Mouse (Mus musculus) CD8-positive naive resting alpha-beta T cell, adult 2 months (primary cell): ENCODE measurements around the gene Dusp12.

Experiments used
- DNase-seq, 2 experiments: peaks; one replicate each; pipeline ENCODE4 v3.0.0; 2022; ENCODE audit warnings: low read depth in 2 of 2, low spot score in 2 of 2

Dusp12 gene

GRCm38 (mm10) chr1:170884978-170885561 is at the start of gene Dusp12, which contains the start of gene Gm26620:
Gene Dusp12 (minus strand): TSS chr1:170885540.
Gene Gm26620 (plus strand): TSS chr1:170885065.
- peak; percentile 80 for DNase-seq

GRCm38 (mm10) chr1:170934383-170934782 is 49.0 kb upstream of the Dusp12 start:
- DNase-seq = no peak

- no peak for DNase-seq
Observed at GRCm38 (mm10) chr1:170933940-170934339, 48.6 kb upstream of the Dusp12 start.

- no peak for DNase-seq
Observed at GRCm38 (mm10) chr1:170933386-170933920, 48.1 kb upstream of the Dusp12 start.

GRCm38 (mm10) chr1:170932043-170932442 is 46.7 kb upstream of the Dusp12 start:
- no peak for DNase-seq

- DNase-seq = no peak
Observed at GRCm38 (mm10) chr1:170929245-170929644, 43.9 kb upstream of the Dusp12 start.

GRCm38 (mm10) chr1:170928467-170928866 is 43.1 kb upstream of the Dusp12 start:
- DNase-seq = no peak

- no peak for DNase-seq
Observed at GRCm38 (mm10) chr1:170927378-170927777, 42.0 kb upstream of the Dusp12 start, which contains the start of gene Fcrla. Gene Fcrla (minus strand): TSS chr1:170927583.

GRCm38 (mm10) chr1:170926941-170927340 is 41.6 kb upstream of the Dusp12 start:
- no peak for DNase-seq

- DNase-seq = no peak
Observed at GRCm38 (mm10) chr1:170924485-170924884, 39.1 kb upstream of the Dusp12 start.

GRCm38 (mm10) chr1:170919308-170919707 is 34.0 kb upstream of the Dusp12 start:
- DNase-seq = no peak

- DNase-seq = no peak
Observed at GRCm38 (mm10) chr1:170915657-170916056, 30.3 kb upstream of the Dusp12 start.

- no peak for DNase-seq
Observed at GRCm38 (mm10) chr1:170912891-170913615, 27.7 kb upstream of the Dusp12 start, which contains the start of gene Fcrlb. Gene Fcrlb (minus strand): TSS chr1:170912941.

GRCm38 (mm10) chr1:170911907-170912660 is 26.7 kb upstream of the Dusp12 start:
- DNase-seq = no peak

- DNase-seq = no peak
Observed at GRCm38 (mm10) chr1:170908341-170908740, 23.0 kb upstream of the Dusp12 start.

- DNase-seq = no peak
Observed at GRCm38 (mm10) chr1:170907456-170908191, 22.3 kb upstream of the Dusp12 start.

- no peak for DNase-seq
Observed at GRCm38 (mm10) chr1:170907111-170907455, 21.7 kb upstream of the Dusp12 start.

- DNase-seq = no peak
Observed at GRCm38 (mm10) chr1:170903485-170903884, 18.1 kb upstream of the Dusp12 start.

GRCm38 (mm10) chr1:170901536-170902238 is 16.3 kb upstream of the Dusp12 start:
- peak; percentile 70 to 80 for DNase-seq

- peak in 1 of 2 experiments; percentile 51 for DNase-seq
Observed at GRCm38 (mm10) chr1:170900799-170901467, 15.6 kb upstream of the Dusp12 start.
